Mouse (Mus musculus) heart, postnatal 10 days (tissue): ENCODE measurements around the gene Vash1. TPM values are rescaled to one million over a fixed set of nuclear protein-coding genes. Genes with fewer than 3 reads are reported as not detected.
A peak's percentile ranks its signal among the peaks of the same experiment; 100 is the strongest.

Experiments used
- DNase-seq, 2 experiments: peaks; one replicate each; pipeline ENCODE4 v3.0.0; 2021
- intact Hi-C: fragments of 180-260 bp; cut with DNase I; formaldehyde crosslinking; loops from one replicate; pipeline ENCODE4 v1.15.1; 2025
- total RNA-seq, 2 experiments: library from RNA; stranded (reverse); gene quantifications; 2 replicates each; pipeline ENCODE4 v1.2.3; 2021

The Vash1 gene
- total RNA-seq, 2 experiments from 2014 or later = 50.7 to 55.2 TPM

- intact Hi-C loops = no loop called here
- peak; percentile 30 to 32 for DNase-seq
These were observed 2.2 kb downstream of the Vash1 start for GRCm38 (mm10) chr12:86680591-86681193.

- DNase-seq = no peak
- intact Hi-C loops = no loop called here
These were observed 3.1 kb downstream of the Vash1 start for GRCm38 (mm10) chr12:86681626-86682025.

- DNase-seq = no peak
- intact Hi-C loops = no loop called here
These were observed 3.7 kb downstream of the Vash1 start for GRCm38 (mm10) chr12:86682178-86682577.

- intact Hi-C loops = no loop called here
- DNase-seq = no peak
These were observed 5.2 kb downstream of the Vash1 start for GRCm38 (mm10) chr12:86683698-86684097.

- intact Hi-C loops = no loop called here
- no peak for DNase-seq
These were observed 6.8 kb downstream of the Vash1 start for GRCm38 (mm10) chr12:86685275-86685674.

- peak; percentile 37 to 41 for DNase-seq
- intact Hi-C loops = no loop called here
These were observed 8.2 kb downstream of the Vash1 start for GRCm38 (mm10) chr12:86686551-86687330.

GRCm38 (mm10) chr12:86687445-86687955, 9.0 kb downstream of the Vash1 start:
- no peak for DNase-seq
- intact Hi-C loops = no loop called here

GRCm38 (mm10) chr12:86687971-86688573, 9.6 kb downstream of the Vash1 start:
- intact Hi-C loops = no loop called here
- DNase-seq = peak; percentile 60 to 64

GRCm38 (mm10) chr12:86688917-86689316, 10.4 kb downstream of the Vash1 start:
- intact Hi-C loops = no loop called here
- DNase-seq = no peak

GRCm38 (mm10) chr12:86690700-86691485, 12.4 kb downstream of the Vash1 start:
- intact Hi-C loops = no loop called here
- peak; percentile 60 to 61 for DNase-seq

GRCm38 (mm10) chr12:86692471-86693356, 14.2 kb downstream of the Vash1 start:
- DNase-seq = peak; percentile 71 to 72
- intact Hi-C loops = no loop called here

GRCm38 (mm10) chr12:86693389-86693788, 14.9 kb downstream of the Vash1 start:
- intact Hi-C loops = no loop called here
- no peak for DNase-seq

GRCm38 (mm10) chr12:86694441-86694840, 15.9 kb downstream of the Vash1 start:
- intact Hi-C loops = no loop called here
- DNase-seq = no peak

- intact Hi-C loops = no loop called here
- DNase-seq = no peak
These were observed 19.5 kb downstream of the Vash1 start for GRCm38 (mm10) chr12:86697996-86698395.

GRCm38 (mm10) chr12:86698537-86698936, 20.0 kb downstream of the Vash1 start:
- intact Hi-C loops = no loop called here

GRCm38 (mm10) chr12:86699965-86700926, 21.7 kb downstream of the Vash1 start:
- no peak for DNase-seq
- intact Hi-C loops = no loop called here

More at GRCm38 (mm10) chr12:86698537-86698936, 20.0 kb downstream of the Vash1 start:
- DNase-seq = no peak

GRCm38 (mm10) chr12:86700927-86701310, 22.4 kb downstream of the Vash1 start:
- no peak for DNase-seq
- intact Hi-C loops = no loop called here

- intact Hi-C loops = no loop called here
- DNase-seq = no peak
These were observed 23.0 kb downstream of the Vash1 start for GRCm38 (mm10) chr12:86701491-86701890.

- intact Hi-C loops = no loop called here
- no peak for DNase-seq
These were observed 24.2 kb downstream of the Vash1 start for GRCm38 (mm10) chr12:86702690-86703089.
